Mouse (Mus musculus): ENCODE results near the gene Krt10.

Gene Krt10

GRCm38 (mm10) chr11:99389264-99389663 lies at the start of gene Krt10:
Gene Krt10 (minus strand): TSS chr11:99389364.
- ChIA-PET POLR2A (interaction anchor here in 2 of 4 experiments (0.6 to 1.1 kb wide), 2 partner anchors 10 to 738 kb away, joined by 3 read pairs; no protein-coding TSS in a partner anchor), CTCF (interaction anchor here in 1 of 4 experiments (0.6 to 1.2 kb wide), 2 partner anchors 25 to 43 kb away, joined by 3 read pairs; no protein-coding TSS in a partner anchor)

- ChIA-PET CTCF (interaction anchor here in 1 of 4 experiments (0.6 kb wide), 1 partner anchor 656 kb away, joined by 4 read pairs; no protein-coding TSS in a partner anchor), POLR2A (no interaction called here)
Observed at GRCm38 (mm10) chr11:99437972-99438371, 48.8 kb upstream of the Krt10 start, which contains the start of gene Krt20. Gene Krt20 (minus strand): TSS chr11:99438150.

GRCm38 (mm10) chr11:99436625-99437024 lies 47.5 kb upstream of the Krt10 start:
- ChIA-PET POLR2A (no interaction called here), CTCF (no interaction called here)

GRCm38 (mm10) chr11:99430670-99431069 lies 41.5 kb upstream of the Krt10 start:
- ChIA-PET POLR2A (interaction anchor here in 1 of 4 experiments (0.6 kb wide), 1 partner anchor 171 kb away, joined by 3 read pairs; no protein-coding TSS in a partner anchor), CTCF (interaction anchor here (0.6 to 1.3 kb wide), 6 partner anchors 13 to 66 kb away, joined by 3 to 8 read pairs (median 3); no protein-coding TSS in a partner anchor)

GRCm38 (mm10) chr11:99422159-99422558 lies 33.0 kb upstream of the Krt10 start, which contains the start of gene Krt12:
Gene Krt12 (minus strand): TSS chr11:99422259.
- ChIA-PET CTCF (no interaction called here), POLR2A (no interaction called here)

GRCm38 (mm10) chr11:99420586-99420985 lies 31.4 kb upstream of the Krt10 start:
- ChIA-PET POLR2A (interaction anchor here in 2 of 4 experiments (0.5 to 0.6 kb wide), 2 partner anchors 568 to 1191 kb away, joined by 3 read pairs; no protein-coding TSS in a partner anchor), CTCF (interaction anchor here in 1 of 4 experiments (0.5 to 0.6 kb wide), 2 partner anchors 130 to 545 kb away, joined by 3 to 5 read pairs; no protein-coding TSS in a partner anchor)

GRCm38 (mm10) chr11:99417819-99418218 lies 28.7 kb upstream of the Krt10 start:
- ChIA-PET CTCF (interaction anchor here in 2 of 4 experiments (0.6 to 1.0 kb wide), 2 partner anchors 13 to 107 kb away, joined by 3 to 4 read pairs; no protein-coding TSS in a partner anchor), POLR2A (no interaction called here)

GRCm38 (mm10) chr11:99416902-99417301 lies 27.7 kb upstream of the Krt10 start:
- POLR2A ChIA-PET = no interaction called here

GRCm38 (mm10) chr11:99414463-99415147 lies 25.4 kb upstream of the Krt10 start:
- POLR2A ChIA-PET = no interaction called here

More at GRCm38 (mm10) chr11:99416902-99417301, 27.7 kb upstream of the Krt10 start:
- CTCF ChIA-PET = interaction anchor here in 2 of 4 experiments (0.6 to 1.0 kb wide), 4 partner anchors 21 to 1376 kb away, joined by 3 to 5 read pairs (median 4); no protein-coding TSS in a partner anchor

GRCm38 (mm10) chr11:99413247-99413646 lies 24.1 kb upstream of the Krt10 start:
- POLR2A ChIA-PET = no interaction called here
- CTCF ChIA-PET = no interaction called here

More at GRCm38 (mm10) chr11:99414463-99415147, 25.4 kb upstream of the Krt10 start:
- CTCF ChIA-PET = interaction anchor here in 2 of 4 experiments (1.0 to 1.1 kb wide), 2 partner anchors 104 kb away, joined by 3 to 6 read pairs; no protein-coding TSS in a partner anchor

- CTCF ChIA-PET = interaction anchor here in 1 of 4 experiments (0.5 kb wide), 1 partner anchor 95 kb away, joined by 3 read pairs; no protein-coding TSS in a partner anchor
Observed at GRCm38 (mm10) chr11:99406186-99406585, 17.0 kb upstream of the Krt10 start.

GRCm38 (mm10) chr11:99399956-99400549 lies 10.9 kb upstream of the Krt10 start:
- POLR2A ChIA-PET = no interaction called here
- CTCF ChIA-PET = no interaction called here

More at GRCm38 (mm10) chr11:99406186-99406585, 17.0 kb upstream of the Krt10 start:
- POLR2A ChIA-PET = no interaction called here

GRCm38 (mm10) chr11:99398832-99399231 lies 9.7 kb upstream of the Krt10 start:
- POLR2A ChIA-PET = interaction anchor here in 2 of 4 experiments (0.5 to 0.8 kb wide), 2 partner anchors 9 to 12 kb away, joined by 3 read pairs; partner anchors contain the start of gene Krt10 (in 1 of the 2)
- CTCF ChIA-PET = interaction anchor here in 2 of 4 experiments (0.8 to 1.2 kb wide), 2 partner anchors 30 kb away, joined by 3 to 5 read pairs; no protein-coding TSS in a partner anchor

GRCm38 (mm10) chr11:99398084-99398483 lies 8.9 kb upstream of the Krt10 start:
- ChIA-PET POLR2A (no interaction called here), CTCF (interaction anchor here in 2 of 4 experiments (0.8 to 1.2 kb wide), 2 partner anchors 29 kb away, joined by 3 to 5 read pairs; no protein-coding TSS in a partner anchor)

GRCm38 (mm10) chr11:99396661-99397060 lies 7.5 kb upstream of the Krt10 start:
- ChIA-PET CTCF (no interaction called here), POLR2A (interaction anchor here in 1 of 4 experiments (0.9 kb wide), 1 partner anchor 11 kb away, joined by 4 read pairs; no protein-coding TSS in a partner anchor)

GRCm38 (mm10) chr11:99396034-99396433 lies 6.9 kb upstream of the Krt10 start:
- CTCF ChIA-PET = interaction anchor here in 2 of 4 experiments (1.0 to 1.1 kb wide), 2 partner anchors 21 to 26 kb away, joined by 3 to 5 read pairs; no protein-coding TSS in a partner anchor
- POLR2A ChIA-PET = interaction anchor here in 1 of 4 experiments (0.8 to 0.9 kb wide), 2 partner anchors 9 to 10 kb away, joined by 4 to 6 read pairs; no protein-coding TSS in a partner anchor

- ChIA-PET CTCF (interaction anchor here in 1 of 4 experiments (0.5 kb wide), 1 partner anchor 327 kb away, joined by 3 read pairs; no protein-coding TSS in a partner anchor), POLR2A (interaction anchor here in 1 of 4 experiments (0.6 kb wide), 1 partner anchor 11 kb away, joined by 3 read pairs; no protein-coding TSS in a partner anchor)
Observed at GRCm38 (mm10) chr11:99392492-99392891, 3.3 kb upstream of the Krt10 start.

- CTCF ChIA-PET = no interaction called here
- POLR2A ChIA-PET = no interaction called here
Observed at GRCm38 (mm10) chr11:99391375-99391774, 2.2 kb upstream of the Krt10 start.

- ChIA-PET CTCF (no interaction called here), POLR2A (no interaction called here)
Observed at GRCm38 (mm10) chr11:99390866-99391265, 1.7 kb upstream of the Krt10 start.

Data from embryonic stem cell, embryonic (primary cell).